Mouse (Mus musculus): ENCODE results near the gene Serpina1e.
"Not testable (repeated sequence)": the region's sequence is repeated elsewhere in the genome, so short reads cannot be mapped to it uniquely, and the experiment has no call there.

Serpina1e gene

GRCm38 (mm10) chr12:103962860-103963259 lies 4.1 kb upstream of the Serpina1e start:
- no peak for DNase-seq (ENCODE audit: low spot score in 2 of 2)

GRCm38 (mm10) chr12:103962337-103962736 lies 3.6 kb upstream of the Serpina1e start:
- no peak for DNase-seq (ENCODE audit: low spot score in 2 of 2)

- DNase-seq (ENCODE audit: low spot score in 2 of 2): no peak
Measured at GRCm38 (mm10) chr12:103961716-103962115, 2.9 kb upstream of the Serpina1e start.

- DNase-seq (ENCODE audit: low spot score in 2 of 2): not testable (repeated sequence)
Measured at GRCm38 (mm10) chr12:103956555-103956954, 2.2 kb downstream of the Serpina1e start.

GRCm38 (mm10) chr12:103952972-103953371 lies 5.8 kb downstream of the Serpina1e start:
- not testable (repeated sequence) for DNase-seq (ENCODE audit: low spot score in 2 of 2)

GRCm38 (mm10) chr12:103946243-103946642 lies 12.5 kb downstream of the Serpina1e start:
- no peak for DNase-seq (ENCODE audit: low spot score in 2 of 2)

GRCm38 (mm10) chr12:103909181-103909580 lies 49.6 kb downstream of the Serpina1e start:
- DNase-seq (ENCODE audit: low spot score in 2 of 2): not testable (repeated sequence)

GRCm38 (mm10) chr12:103907746-103908145 lies 51.0 kb downstream of the Serpina1e start:
- not testable (repeated sequence) for DNase-seq (ENCODE audit: low spot score in 2 of 2)

- not testable (repeated sequence) for DNase-seq (ENCODE audit: low spot score in 2 of 2)
Measured at GRCm38 (mm10) chr12:103904837-103905340, 53.9 kb downstream of the Serpina1e start, which contains the start of gene Serpina1c. Gene Serpina1c, minus strand, starts transcription at chr12:103904887.

- not testable (repeated sequence) for DNase-seq (ENCODE audit: low spot score in 2 of 2)
Measured at GRCm38 (mm10) chr12:103901929-103902328, 56.8 kb downstream of the Serpina1e start.

Data from spleen, postnatal 14 days (tissue).